Mouse (Mus musculus) forebrain, embryonic 16.5 days (tissue): ENCODE data around the gene Myo18a. TPM values are rescaled to one million over a fixed set of nuclear protein-coding genes. Genes with fewer than 3 reads are reported as not detected.

Source experiments
- ATAC-seq: fragments of 200-750 bp; cut with Nextera tagmentation; 2 replicates; pipeline ENCODE4 v1.8.0; 2017; ENCODE audit warnings: mild to moderate bottlenecking, moderate library complexity
- H3K27ac ChIP-seq: fragments of 300-500 bp; sonication (generic); 2 replicates; pipeline ENCODE4 v1.5.1; 2014; ENCODE audit warnings: low read length, control low read depth
- H3K27me3 ChIP-seq: fragments of 300-500 bp; sonication (generic); replicated peaks from 2 replicates; pipeline ENCODE4 v1.6.1; 2014; ENCODE audit warnings: low read length; ENCODE audit not compliant: control insufficient read depth, insufficient read depth
- H3K36me3 ChIP-seq: fragments of 300-500 bp; sonication (generic); 2 replicates; pipeline ENCODE4 v1.6.1; 2014; ENCODE audit not compliant: control insufficient read depth, insufficient read depth
- H3K4me1 ChIP-seq: fragments of 300-500 bp; sonication (generic); replicated peaks from 2 replicates; pipeline ENCODE4 v1.6.1; 2014; ENCODE audit warnings: low read length; ENCODE audit not compliant: control insufficient read depth, insufficient read depth
- H3K4me2 ChIP-seq: fragments of 300-500 bp; sonication (generic); 2 replicates; pipeline ENCODE4 v1.6.1; 2014; ENCODE audit warnings: mild to moderate bottlenecking, low read length, control low read depth
- H3K4me3 ChIP-seq: fragments of 300-500 bp; sonication (generic); replicated peaks from 2 replicates; pipeline ENCODE4 v1.5.1; 2014; ENCODE audit warnings: mild to moderate bottlenecking, low read length, control low read depth
- H3K9ac ChIP-seq: fragments of 300-500 bp; sonication (generic); replicated peaks from 2 replicates; pipeline ENCODE4 v1.6.1; 2014; ENCODE audit warnings: low read depth, low read length, control low read depth
- H3K9me3 ChIP-seq: fragments of 300-500 bp; sonication (generic); 2 replicates; pipeline ENCODE4 v1.6.1; 2016; ENCODE audit warnings: low read length; ENCODE audit not compliant: control insufficient read depth
- WGBS: fragments of 180-500 bp; shearing (Covaris S2); extraction: QIAGEN DNeasy Blood & Tissue Kit; methylation state at CpG from one replicate; pipeline ENCODE4 v1.1.7; 2014; 5-methylcytosine and 5-hydroxymethylcytosine counted together
- polyA plus RNA-seq: library from polyadenylated mRNA; unstranded; fragments of >200 nt; fragmentation: Nextera tagmentation; extraction: Ambion mirVana; gene quantifications from 2 replicates; pipeline ENCODE4 v1.2.1, GENCODE M21; 2015

The Myo18a gene
- polyA plus RNA-seq, 1 experiment from 2014 or later = 54.8 TPM

DNA sequence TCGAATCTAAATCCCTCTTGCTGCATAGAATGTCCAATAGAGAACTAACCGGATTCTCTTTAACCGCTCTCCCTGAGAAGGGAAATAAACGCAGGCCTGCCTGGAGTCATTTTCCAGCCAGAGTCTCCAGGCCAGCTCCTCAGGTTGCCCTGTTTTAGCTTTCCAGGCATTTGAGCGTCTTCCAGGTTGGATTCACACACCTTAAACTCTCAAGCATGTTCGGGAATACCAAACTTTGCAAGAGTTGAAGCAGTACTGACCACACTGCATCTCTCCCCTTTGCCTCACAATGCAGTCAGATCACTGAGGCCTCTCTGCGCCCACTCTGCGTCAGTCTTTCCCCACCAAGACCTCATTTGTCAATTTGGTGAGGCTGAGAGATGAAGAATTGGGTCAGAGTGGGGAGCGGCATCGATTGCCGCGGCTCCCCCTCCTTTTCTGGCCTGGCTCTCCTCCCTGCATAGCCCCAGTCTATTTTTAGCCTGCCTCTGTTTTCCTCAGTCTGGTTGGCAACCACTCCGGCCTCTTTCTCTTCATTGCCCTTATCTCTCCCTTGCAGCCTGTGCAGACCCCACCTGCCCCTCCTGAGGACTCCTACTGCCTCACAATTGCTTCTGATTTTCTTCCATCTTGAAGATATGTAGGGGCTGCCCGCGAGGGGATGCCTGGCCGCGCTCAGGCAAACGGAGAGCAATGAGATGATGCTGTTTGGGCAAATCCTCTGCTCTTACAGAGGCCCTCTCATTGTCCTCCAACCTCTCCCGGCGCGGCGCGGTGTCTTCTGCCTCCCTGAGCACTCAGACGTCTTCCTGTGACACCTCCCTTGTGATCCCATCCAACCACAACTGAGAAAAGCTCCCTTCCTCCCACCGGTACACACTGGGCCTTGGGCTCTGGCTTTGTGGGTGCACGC, 113.1 kb downstream of the Myo18a start:
- Histone ChIP-seq H3K27me3 (no peaks in the 10 kb centered on the region), H3K27ac (peak overlapping the region; percentile 76), H3K4me2 (peak overlapping the region; percentile 9; the same call in 1 of the 2 replicates), H3K9me3 (no peaks in the 10 kb centered on the region), H3K4me3 (no peak overlapping the region), H3K36me3 (no peaks in the 10 kb centered on the region), H3K9ac (peak overlapping the region; percentile 46), H3K4me1 (peaks cover 59% of the 10 kb centered on the region)
- ATAC-seq = peak; percentile 8; the same call in 1 of the 2 replicates
- 33% methylated on average over 26 of the region's 26 CpGs for WGBS

DNA sequence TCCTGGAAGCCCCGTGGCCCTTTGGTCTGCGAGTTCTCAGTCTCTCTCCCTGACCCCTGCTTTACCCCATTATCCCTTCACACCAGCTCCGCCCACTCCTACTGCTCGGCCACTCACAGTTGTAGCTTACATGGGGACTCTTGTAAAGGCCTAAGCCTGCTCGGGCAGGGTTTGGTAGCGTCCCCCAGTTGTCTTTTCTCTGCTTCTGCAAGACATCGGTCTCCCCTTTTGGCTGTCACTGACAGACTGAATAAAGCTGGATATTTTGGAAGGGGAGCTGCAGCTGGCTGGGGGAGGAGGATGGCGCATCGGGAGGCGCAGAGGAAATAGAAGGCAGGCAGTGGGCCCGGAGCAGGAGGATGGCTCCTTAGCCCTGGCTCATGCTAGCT, 113.7 kb downstream of the Myo18a start:
- H3K4me3 ChIP-seq = no peak overlapping the region
- no peaks in the 10 kb centered on the region for H3K27me3 ChIP-seq
- no peak overlapping the region for H3K4me2 ChIP-seq
- WGBS = 40% methylated on average over 11 of the region's 11 CpGs
- no peaks in the 10 kb centered on the region for H3K36me3 ChIP-seq
- peak overlapping the region; percentile 76 for H3K27ac ChIP-seq
- ATAC-seq = no peak
- H3K4me1 ChIP-seq = peaks cover 53% of the 10 kb centered on the region
- peak overlapping the region; percentile 46 for H3K9ac ChIP-seq
- no peaks in the 10 kb centered on the region for H3K9me3 ChIP-seq

DNA sequence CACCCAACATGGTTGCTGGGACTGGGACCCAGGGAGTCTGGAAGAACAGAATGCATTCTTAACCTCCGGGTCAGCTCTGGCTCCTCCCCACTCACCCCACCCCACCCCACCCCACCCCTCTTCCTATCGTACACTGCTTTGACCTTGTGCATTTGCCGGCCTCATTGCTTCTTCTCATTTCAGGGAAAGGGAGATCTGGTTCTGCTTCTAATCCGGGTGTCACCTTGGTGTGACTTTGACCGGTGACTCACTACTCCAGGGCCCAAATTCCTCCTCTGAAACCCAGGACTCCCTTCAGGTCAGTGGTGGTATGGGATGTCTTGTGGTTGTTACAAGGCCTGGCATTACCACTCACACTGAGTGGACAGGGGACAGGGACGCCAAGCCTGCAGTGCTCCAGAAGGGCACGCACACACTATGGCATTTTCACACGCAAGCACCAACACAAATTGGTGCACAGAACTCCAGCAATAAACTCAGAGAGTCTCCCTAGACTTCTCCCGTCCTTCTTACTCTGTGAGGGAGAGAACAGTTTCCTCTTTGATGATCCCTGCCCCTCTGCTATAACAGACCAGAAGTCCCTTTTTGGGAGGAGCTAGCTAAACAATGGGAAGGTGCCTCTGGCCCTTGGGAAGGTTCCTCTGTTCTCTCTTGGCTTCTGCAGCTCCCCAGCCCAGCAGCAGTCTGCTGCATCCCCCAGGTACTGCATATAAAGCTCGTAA, 121.6 kb downstream of the Myo18a start:
- WGBS = 54% methylated on average over 10 of the region's 10 CpGs

DNA sequence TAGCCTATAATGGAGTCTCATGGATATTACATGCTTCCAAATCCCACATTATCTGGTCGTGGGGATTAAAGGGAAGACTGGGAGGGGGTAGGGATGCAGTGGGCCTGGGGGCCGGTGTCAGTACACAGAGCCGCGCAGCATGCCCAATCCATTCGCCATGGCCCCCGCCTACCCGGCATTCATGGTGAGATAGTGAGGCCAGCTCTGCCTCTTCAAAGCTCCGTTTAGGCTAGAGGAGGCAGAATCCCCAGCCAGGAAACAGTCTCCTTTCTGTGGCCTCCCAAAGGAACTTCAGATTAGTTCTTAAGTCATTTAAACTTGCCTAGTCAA, 122.2 kb downstream of the Myo18a start:
- H3K27me3 ChIP-seq = no peaks in the 10 kb centered on the region
- no peak overlapping the region for H3K27ac ChIP-seq
- peaks cover 49% of the 10 kb centered on the region for H3K4me1 ChIP-seq
- H3K36me3 ChIP-seq = no peaks in the 10 kb centered on the region
- H3K9me3 ChIP-seq = no peaks in the 10 kb centered on the region
- H3K4me2 ChIP-seq = no peak overlapping the region
- 38% methylated on average over 8 of the region's 8 CpGs for WGBS
- no peak for ATAC-seq
- H3K4me3 ChIP-seq = no peak overlapping the region
- no peak overlapping the region for H3K9ac ChIP-seq

More for the DNA sequence above, 121.6 kb downstream of the Myo18a start:
- Histone ChIP-seq H3K4me2 (no peak overlapping the region), H3K36me3 (no peaks in the 10 kb centered on the region), H3K27ac (no peak overlapping the region), H3K9ac (no peak overlapping the region), H3K9me3 (no peaks in the 10 kb centered on the region), H3K4me3 (no peak overlapping the region), H3K4me1 (peaks cover 48% of the 10 kb centered on the region), H3K27me3 (no peaks in the 10 kb centered on the region)
- no peak for ATAC-seq

DNA sequence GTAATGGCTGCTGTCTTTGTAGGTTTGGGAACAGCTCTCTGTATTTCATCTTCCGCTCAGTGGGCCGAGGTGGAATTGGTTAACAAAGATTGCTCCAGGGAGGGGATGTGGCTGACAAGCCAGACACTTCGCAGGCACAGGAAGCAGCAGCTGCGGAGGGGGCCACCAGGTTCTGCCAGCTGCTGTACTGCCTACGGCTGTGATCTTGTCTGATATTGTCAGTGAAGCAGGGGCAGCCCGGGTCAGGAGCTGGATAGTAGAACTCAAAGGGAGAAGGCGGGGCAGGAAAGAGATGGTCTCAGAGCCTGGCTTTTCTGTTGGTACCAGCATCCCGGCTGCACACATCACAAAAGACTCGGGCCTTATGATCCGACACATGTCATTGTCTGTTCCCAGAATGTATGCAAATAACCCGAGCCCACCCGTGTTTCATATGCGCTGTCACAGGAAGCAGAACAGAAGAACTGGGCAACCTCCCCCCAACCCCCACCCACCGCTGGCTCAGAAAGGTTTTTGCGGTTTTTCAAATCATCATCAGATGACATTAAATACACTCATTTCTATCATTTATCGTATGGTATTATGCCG, 124.4 kb downstream of the Myo18a start:
- Histone ChIP-seq H3K36me3 (no peaks in the 10 kb centered on the region), H3K4me3 (no peak overlapping the region), H3K27me3 (no peaks in the 10 kb centered on the region), H3K4me2 (0 out of 2 replicates have a peak overlapping the region, but pooled peaks have one; percentile 12), H3K9ac (peak overlapping the region; percentile 45), H3K27ac (peak overlapping the region; percentile 87), H3K4me1 (peaks cover 64% of the 10 kb centered on the region), H3K9me3 (no peaks in the 10 kb centered on the region)
- ATAC-seq = peak; percentile 73
- WGBS = 17% methylated on average over 17 of the region's 17 CpGs

DNA sequence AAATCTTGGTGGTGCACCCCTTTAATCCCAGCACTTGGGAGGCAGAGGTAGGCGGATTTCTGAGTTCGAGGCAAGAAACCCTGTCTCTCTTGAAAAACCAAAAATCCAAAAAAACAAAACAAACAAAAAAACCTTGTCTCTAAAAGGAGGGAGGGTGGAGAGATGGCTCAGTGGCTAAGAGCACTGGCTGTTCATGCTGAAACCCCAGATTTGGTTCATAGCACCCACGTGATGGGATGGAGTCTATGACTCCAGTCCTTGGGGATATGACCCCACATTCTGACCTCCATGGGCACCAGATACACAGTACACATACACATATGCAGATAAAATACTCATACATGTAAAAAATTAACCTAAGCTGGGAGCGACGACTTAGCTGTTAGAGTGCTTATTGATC, 125.8 kb downstream of the Myo18a start:
- H3K4me3 ChIP-seq = no peak overlapping the region
- H3K36me3 ChIP-seq = no peaks in the 10 kb centered on the region
- no peak overlapping the region for H3K4me2 ChIP-seq
- no peaks in the 10 kb centered on the region for H3K27me3 ChIP-seq
- peak overlapping the region; percentile 69 for H3K27ac ChIP-seq
- no peak for ATAC-seq
- 91% methylated on average over 5 of the region's 5 CpGs for WGBS
- H3K9me3 ChIP-seq = no peaks in the 10 kb centered on the region
- no peak overlapping the region for H3K9ac ChIP-seq
- peaks cover 78% of the 10 kb centered on the region for H3K4me1 ChIP-seq

DNA sequence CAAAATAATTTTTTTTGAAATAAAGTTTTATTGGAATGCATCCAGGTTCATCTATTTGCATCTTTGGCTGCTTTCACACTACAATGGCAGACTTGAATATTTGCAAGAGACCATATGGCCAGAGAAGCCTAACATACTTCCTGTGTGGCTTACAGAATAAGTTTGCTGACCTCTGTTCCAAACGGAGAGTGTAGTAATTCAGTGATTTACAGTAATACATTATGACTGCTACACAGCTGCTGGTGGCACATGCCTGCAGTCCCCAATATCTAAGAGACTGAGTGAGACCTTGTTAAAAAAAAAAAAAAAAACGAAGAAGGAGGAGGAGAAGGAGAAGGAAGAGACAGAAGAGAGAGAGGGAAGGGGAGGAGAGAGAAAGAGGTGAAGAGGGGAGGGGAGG, 126.4 kb downstream of the Myo18a start:
- Histone ChIP-seq H3K9ac (no peak overlapping the region), H3K4me2 (no peak overlapping the region), H3K4me1 (peaks cover 84% of the 10 kb centered on the region), H3K27me3 (no peaks in the 10 kb centered on the region), H3K9me3 (no peaks in the 10 kb centered on the region), H3K36me3 (no peaks in the 10 kb centered on the region), H3K4me3 (no peak overlapping the region), H3K27ac (no peak overlapping the region)
- 28% methylated on average over 1 of the region's 2 CpGs for whole genome bisulfite sequencing
- ATAC-seq = no peak

DNA sequence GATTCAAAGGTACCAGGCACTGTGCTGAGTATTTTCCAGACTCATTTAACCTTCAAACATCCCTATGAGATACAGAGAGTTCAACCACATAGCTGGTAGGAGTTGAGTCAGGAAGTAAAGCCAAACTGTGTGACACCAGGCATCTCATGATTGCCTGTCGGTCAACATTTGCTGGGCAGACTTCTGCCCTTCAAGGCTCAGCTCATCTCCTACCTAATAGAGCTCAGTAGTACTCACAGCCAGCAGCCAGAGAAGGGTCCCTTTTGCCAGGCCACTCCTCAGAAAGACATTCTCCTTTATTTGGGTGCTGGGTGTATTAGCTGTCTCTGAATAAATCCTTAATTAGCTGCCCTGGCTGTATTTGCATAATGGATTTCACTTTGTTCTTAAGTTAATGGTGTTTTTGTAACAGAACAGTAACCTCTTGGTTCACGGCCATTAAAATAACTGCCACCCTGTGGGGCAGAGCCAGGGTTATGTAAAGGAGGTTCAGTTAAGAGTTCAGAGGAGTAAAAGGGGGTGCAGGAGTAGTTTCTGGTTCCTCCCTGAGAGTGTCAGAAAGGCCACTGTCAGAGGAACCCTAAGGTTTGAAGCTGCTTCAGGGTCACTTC, 127.7 kb downstream of the Myo18a start:
- Histone ChIP-seq H3K4me1 (peaks cover 83% of the 10 kb centered on the region), H3K4me2 (no peak overlapping the region), H3K36me3 (no peaks in the 10 kb centered on the region), H3K27me3 (no peaks in the 10 kb centered on the region), H3K9ac (no peak overlapping the region), H3K9me3 (no peaks in the 10 kb centered on the region), H3K27ac (peak overlapping the region; percentile 4; the same call in 1 of the 2 replicates), H3K4me3 (no peak overlapping the region)
- ATAC-seq = no peak
- WGBS = 16% methylated on average over 2 of the region's 2 CpGs

DNA sequence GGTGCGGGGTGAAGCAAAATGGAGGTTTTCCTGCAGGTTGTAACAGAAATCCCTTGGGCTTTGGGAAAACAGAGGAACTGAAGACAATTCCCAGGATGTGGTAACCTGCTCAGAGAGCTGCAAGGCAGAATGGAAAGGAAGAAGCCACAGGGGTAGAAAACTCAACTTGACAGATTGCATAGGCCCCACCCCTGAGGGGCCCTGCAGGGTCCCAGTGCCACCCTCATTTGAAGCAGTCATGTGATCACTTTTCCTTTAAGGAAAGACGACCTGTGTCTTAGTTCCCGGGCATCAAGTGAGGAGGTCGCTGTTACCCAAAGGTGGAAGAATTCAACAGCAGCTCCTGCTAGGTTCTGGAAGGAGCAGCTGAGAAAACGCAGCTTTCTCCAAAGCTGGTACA, 129.8 kb downstream of the Myo18a start:
- ATAC-seq = no peak
- no peaks in the 10 kb centered on the region for H3K27me3 ChIP-seq
- 7% methylated on average over 5 of the region's 5 CpGs for WGBS
- H3K9me3 ChIP-seq = no peaks in the 10 kb centered on the region
- H3K9ac ChIP-seq = peak overlapping the region; percentile 51
- peak overlapping the region; percentile 93 for H3K27ac ChIP-seq
- peak overlapping the region; percentile 8; the same call in 1 of the 2 replicates for H3K4me3 ChIP-seq
- peaks cover 83% of the 10 kb centered on the region for H3K4me1 ChIP-seq
- H3K4me2 ChIP-seq = peak overlapping the region; percentile 36
- H3K36me3 ChIP-seq = no peaks in the 10 kb centered on the region
